Mouse (Mus musculus): ENCODE measurements around the gene Elovl7.

Elovl7 gene

DNA sequence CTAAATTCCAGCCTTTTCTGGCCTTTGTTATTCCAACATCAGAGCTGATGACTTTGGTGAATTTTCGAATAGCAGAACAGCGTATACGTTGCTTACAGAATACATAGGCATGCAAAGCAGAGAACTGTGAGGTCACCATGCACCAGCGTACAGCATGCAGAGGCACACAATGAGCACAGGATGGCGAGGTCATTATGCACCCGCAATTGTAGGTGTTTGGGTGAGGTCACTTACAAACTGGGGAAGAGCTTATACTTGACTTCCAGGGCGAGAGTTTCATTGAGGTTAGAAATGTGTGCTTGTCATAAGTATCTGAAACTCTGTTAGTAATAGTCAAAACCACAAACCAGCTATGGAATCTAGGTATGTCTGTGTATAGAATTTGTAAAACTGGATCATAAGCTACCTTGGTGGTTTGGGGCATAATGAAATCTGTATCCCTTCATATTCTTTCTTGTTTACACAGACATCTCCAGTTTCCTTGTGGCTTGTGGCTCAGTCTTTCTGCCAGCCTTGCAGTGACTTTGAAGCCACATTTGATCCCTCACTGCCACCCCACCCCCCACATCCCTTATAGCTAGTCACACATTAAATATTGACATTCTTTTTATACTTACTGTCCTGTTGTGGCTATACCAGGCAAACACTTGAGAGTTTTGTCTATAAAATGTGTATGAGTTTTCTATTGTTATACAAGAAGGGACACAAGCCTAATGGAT is 88.9 kb downstream of the Elovl7 start:
- no peak for DNase-seq (ENCODE audit: low spot score in 2 of 2)

DNA sequence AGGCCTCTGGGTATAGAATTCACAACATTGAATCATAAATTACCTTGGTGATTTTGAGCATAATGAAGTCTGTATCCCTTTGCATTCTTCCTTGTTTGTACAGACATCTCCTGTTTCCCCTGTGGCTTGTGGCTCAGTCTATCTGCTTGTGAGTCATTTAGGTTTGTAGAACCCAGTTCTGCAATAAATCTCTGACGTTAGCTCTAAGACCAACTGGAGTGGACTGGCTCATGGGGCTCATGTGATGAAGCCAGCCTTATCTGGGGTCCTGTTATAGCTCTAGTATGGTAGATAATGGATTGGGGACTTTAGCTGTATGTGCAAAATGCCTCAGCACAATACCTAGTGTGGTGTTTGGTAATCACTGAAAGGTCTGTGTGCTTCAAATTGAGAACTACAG is 89.6 kb downstream of the Elovl7 start:
- no peak for DNase-seq (ENCODE audit: low spot score in 2 of 2)

DNA sequence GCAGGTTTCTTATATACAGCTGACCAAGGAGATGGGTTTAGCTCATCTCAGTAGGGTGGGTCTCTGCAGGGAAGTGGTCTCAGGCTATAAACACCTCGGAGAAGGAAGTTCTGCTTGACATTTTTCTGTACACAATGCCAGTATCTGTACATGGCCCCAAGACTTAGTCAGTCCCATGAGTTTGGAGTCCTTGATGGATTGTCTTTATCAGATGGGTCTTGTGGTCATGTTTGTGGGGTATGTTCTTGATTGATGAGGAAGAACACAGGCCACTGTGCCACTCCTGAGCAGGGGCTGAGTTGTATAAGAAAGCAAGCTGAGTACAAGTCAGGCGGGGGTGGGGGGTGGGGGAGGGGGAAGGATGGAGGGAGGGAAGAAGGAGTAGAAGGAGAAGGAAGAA is 90.5 kb downstream of the Elovl7 start:
- no peak for DNase-seq (ENCODE audit: low spot score in 2 of 2)

DNA sequence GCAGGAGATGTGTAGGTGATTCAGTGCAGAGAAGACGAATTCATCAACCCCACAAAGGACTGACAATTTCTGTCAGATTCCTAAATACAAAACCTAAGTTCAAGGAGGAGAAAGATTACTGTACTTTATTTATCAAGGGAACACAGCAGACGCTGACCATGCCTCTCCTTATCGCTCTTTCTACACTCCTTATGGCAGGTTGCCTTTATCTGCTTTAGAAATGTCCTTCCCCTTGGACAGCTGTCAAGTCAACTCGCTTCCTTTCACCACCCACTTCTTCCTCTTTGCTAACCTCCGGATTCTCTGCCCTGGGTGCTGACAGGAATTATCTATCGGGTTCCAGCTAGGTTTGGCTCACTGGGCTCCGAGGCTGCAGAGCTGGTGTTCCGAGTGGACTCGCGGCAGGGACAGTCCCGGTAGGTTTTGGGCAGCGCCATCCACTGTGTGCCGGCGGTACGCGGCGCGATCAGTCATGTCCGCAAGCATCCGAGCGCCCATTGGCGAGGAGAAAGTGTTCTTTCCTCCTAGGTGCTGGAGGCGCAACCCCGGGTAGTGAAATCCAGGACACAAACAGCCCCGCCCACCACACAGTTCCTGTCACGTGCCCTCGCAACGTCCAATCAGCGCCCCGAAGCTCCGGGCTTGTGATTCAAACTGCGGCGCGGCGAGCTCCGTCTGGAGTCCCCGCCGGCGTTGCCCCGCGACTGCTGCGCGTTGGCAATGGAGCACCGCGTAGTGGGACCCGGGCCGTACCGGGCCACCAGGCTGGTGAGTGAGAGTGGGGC is 101.7 kb downstream of the Elovl7 start, which contains the start of gene Depdc1b:
Gene Depdc1b, plus strand, starts transcription at position 631 of the 785 bp plus-strand sequence.
- peak; percentile 87 to 93 for DNase-seq (ENCODE audit: low spot score in 2 of 2)

DNA sequence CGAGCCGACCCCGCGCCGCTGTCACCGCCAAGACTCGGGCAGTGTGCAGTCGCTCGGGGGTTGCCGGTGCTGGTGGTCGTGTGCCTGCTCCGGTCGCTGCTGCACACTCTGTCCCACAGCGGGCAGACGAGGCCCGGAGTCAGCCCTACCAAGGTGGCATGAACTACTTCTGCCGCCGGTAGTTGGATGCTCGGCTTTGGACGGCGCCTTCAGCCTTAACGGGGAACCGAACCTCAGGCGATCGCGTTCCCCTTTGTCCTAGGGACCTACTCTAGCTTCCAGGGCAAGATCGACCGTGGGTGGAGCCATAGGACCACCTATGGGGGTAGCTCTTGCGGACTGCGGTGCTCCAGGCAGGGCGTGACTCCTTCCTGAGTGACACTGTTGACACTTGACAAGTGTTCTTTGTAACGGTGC is 102.3 kb downstream of the Elovl7 start:
- DNase-seq (ENCODE audit: low spot score in 2 of 2), result no peak

DNA sequence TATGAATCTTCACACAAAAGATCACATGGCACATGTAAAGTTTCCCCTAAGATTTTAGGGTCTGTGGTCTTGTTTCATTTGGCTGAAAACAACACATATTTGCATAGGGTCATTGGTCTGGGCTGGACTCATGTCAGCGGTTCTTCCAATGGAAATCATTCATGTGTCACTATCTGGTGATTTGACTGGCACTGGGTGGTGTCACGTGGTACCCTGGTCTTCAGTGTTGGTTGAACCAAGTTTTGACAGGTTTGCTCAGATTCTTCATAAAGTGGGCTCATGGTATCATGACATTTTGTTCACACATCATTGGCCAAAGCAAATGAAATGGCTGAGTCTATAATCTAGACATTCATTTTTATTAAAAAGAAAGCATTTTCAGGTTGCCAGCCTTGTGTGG is 103.2 kb downstream of the Elovl7 start:
- no peak for DNase-seq (ENCODE audit: low spot score in 2 of 2)

DNA sequence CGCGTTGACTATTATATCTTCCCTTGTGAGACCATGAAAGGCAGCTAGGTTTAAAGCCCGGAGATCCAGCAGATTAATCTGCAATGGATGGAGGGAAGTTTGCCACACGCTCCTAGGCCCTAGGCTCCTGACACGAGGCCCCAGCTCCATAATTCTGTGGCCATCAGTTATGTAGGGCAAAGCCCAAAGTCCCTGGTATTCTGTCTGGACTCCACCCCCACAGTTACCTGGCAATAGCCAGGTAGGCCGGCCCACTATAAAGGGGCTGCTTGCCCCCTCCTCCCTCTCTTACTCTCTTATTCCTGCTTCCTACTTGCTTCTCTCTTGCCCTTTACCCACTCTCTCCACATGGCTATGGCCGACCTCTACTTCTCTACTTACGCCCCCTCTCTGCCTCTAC is 104.8 kb downstream of the Elovl7 start:
- no peak for DNase-seq (ENCODE audit: low spot score in 2 of 2)

DNA sequence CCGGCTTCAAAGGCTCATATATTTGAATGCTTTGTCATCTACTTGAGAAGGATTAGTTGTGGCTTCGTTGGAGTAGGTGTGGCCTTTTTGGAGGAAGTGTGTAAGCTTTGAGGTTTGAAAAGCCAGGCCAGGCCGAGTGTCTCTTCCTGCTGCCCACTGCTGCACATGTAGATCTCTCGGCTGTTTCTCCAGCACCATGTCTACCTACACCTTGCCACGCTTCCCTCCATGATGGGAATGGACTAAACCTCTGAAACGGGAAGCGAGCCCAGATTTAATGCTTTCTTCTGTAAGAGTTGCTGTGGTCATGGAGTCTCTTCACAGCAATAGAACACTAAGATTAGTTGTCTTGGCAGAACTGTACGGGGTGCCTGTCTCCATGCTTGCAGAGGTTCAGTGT is 106.0 kb downstream of the Elovl7 start:
- DNase-seq (ENCODE audit: low spot score in 2 of 2), result no peak

DNA sequence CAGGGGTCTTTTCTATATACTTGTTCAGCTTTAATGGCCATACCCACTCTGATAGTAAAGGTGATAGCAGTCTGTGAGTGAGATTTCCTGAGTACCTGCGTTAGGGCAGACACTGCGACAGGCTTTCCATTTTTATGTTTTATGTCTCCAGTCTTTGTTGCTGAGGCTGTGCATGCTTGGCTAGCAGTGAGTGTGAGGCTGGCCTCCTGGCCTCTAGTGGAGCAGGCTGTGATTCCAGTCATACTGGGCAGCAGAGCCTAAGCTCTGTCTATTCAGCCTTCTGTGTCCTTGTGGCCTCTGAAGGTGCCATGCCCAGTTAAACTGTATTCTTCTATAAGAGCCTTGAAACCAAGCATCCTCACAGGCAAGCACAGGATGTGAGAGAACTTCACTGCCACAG is 108.3 kb downstream of the Elovl7 start:
- DNase-seq (ENCODE audit: low spot score in 2 of 2), result no peak

DNA sequence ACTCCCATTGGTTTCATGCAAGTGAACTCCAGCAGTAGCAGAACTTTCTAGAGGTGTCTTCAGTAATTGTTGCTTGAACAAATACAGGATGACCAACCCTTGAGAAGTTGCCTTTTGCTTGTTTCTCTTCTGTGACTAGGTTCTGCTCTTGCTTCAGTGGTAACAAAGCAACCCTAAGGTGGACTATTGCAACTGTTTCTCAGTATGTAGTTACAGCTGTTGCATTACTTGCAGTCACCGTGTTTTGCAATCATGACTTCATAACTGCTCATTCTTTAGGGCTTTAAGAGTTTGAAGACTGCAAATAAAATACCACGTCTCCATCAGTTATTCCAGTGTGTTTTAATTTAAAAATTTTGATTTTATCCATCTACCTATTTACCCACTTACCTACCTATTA is 109.1 kb downstream of the Elovl7 start:
- DNase-seq (ENCODE audit: low spot score in 2 of 2), result no peak

DNA sequence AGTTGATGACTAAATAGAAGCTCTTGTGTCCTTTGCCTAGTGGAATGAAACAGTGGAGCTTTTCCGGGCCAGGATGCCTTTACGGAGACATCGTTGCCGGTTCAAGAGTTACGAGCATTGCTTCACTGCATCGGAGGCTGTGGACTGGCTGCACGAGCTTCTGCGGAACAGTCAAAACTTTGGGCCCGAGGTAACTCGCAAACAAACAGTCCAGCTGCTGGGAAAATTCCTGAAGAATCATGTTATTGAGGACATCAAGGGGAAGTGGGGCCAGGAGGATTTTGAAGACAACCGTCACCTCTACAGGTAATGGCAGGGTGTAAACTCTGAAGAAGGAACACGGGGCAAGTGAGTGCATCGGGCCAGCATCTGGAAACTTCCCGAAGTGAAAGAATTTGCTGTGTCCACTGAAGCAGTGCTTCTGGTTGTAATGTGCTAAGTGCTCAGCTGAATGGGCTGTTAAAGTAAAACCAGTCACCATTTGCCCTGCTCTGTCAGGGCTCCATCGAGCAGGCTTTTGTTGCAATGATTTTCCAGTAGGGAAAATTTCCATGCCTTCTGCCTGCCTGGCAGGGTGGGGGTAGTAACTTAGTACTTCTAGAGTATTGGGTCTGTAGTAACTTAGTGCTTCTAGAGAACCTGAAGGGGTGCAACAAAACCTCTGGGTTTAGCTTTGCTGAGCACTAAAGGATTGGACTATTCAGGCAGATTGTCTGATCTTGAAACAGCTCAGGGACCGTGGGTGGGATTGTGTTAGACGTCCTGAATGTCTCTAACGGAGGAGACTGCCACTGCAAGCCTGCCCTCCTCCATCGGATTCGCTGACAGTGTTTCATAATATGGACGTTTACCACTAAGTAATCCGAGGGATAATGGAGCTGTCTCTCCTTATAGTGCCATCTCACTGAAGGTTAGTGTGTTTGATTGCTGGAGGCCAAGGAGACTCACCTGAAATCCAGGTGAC is 109.9 kb downstream of the Elovl7 start:
- DNase-seq (ENCODE audit: low spot score in 2 of 2), result no peak

DNA sequence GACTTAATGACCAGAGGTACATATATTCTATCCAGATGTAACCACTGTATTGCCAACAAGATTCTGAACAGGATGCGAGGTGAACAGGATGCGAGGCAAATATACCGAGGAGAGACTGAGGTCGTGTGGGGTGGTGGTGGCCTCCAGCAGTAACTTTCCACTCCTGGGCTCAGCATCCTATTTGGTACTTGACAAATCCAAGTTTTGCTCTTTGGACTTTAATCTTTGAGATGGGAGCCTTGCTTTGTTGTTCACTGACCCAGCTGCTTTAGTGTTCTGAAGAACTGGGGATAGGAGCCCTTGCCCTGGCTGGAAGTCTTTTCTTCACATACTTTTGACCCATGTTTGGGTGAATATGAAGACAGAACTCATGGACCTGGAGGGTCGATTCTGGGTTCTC is 111.7 kb downstream of the Elovl7 start:
- no peak for DNase-seq (ENCODE audit: low spot score in 2 of 2)

DNA sequence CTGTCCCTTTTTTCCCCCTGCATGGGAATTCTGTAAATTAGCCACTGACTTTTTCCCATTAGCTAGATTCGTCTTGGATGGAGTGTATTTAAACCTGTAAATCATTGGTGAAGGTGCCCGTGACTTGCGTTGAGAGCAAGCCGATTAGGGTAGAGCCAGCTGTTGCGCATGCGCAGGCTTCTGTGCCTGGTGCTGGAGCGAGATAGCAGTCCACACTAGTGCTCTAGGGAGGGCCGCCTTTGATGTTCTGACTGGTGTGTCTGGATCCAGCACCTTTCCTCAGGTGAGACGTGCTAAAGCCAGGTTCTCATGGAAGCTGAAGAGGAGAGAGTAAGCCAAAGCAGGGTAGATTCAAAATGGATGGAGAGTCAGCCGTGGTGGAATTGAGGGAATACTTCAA is 112.1 kb downstream of the Elovl7 start:
- no peak for DNase-seq (ENCODE audit: low spot score in 2 of 2)

DNA sequence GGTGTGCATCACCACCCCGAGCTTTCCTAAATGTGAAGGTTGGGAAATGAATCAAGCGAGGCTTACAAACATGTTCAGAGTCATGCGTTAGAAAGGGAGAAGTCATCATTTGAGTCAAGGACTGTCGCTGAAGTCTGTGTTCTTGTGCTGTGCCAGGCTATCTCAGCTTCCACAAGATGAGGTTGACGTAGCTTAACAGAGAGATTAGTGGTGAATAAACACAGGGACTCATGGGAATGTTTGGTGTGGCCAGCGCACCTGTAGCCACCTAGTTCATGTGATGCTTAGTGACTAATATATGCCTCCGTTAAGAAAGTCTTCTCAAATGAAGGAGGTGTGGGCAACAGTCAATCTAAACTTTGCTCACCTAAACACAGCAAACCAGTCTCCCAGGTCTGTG is 112.8 kb downstream of the Elovl7 start:
- no peak for DNase-seq (ENCODE audit: low spot score in 2 of 2)

DNA sequence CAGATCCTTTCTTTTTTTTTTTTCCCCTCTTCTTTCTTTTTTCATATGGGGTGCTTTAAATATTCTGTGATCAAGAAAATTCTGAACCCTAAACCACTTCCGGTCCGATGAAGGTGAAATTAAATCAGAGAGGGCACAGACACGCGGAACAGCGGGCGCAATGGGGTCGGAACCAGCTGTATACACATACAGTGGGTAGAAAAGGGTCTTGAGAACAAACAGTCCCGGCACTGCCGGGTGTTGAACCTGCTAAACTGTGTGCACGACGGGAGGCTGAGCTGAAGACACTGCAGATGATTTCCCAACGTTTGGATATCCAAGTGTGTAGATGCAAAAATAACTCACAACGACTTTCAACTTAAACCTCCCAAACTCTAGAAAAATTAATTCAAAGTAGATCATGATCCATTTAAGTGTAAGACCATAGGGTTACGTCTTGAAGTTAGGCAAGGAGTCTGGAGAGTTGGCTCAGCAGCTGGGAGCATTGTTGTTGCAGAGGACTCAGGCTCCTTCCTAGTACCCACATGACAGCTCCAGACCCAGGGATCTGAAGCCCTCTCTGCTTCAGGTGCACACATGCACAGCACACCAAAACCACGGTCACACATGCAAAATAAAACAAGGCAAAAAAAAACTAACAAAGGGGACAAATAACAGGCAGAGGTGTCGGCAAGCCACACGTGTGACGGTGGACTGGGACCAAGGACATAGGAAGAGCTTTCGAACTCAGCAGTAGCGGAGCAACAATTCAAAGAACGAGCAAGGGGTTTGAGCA is 114.4 kb downstream of the Elovl7 start:
- no peak for DNase-seq (ENCODE audit: low spot score in 2 of 2)

DNA sequence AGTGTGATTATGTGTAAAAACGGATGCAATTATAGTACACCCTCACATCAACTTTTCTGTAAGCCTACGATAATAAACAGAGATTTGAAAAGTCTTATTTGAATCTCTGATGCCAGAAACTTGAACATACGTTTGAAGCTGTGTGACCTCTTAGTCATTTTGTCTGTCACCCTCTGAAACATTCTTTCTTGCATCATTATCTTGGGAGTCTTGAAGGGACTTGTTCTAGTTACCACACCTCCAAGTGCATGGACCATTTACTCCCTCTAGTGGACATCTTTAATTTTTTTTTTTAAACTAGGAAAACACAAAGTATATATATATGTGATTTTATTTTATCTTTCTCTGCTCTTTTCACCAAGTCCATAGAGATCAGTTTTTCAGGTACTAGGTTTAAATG is 115.5 kb downstream of the Elovl7 start:
- DNase-seq (ENCODE audit: low spot score in 2 of 2), result no peak
